Mouse (Mus musculus) small intestine, adult 2 months (tissue): ENCODE measurements around the gene Parp12. TPM values are rescaled to one million over a fixed set of nuclear protein-coding genes. Genes with fewer than 3 reads are reported as not detected.

Experiments
- H3K27ac ChIP-seq: fragments of 200-500 bp; 2 replicates; pipeline ENCODE4 v1.5.1; 2012; ENCODE audit warnings: low read depth, low read length, control low read depth, inconsistent platforms; ENCODE audit not compliant: insufficient read depth
- H3K27me3 ChIP-seq: fragments of 200-500 bp; 2 replicates; pipeline ENCODE4 v1.6.1; 2012; ENCODE audit warnings: mild to moderate bottlenecking, moderate library complexity, low read length, inconsistent platforms; ENCODE audit not compliant: control insufficient read depth, insufficient read depth
- H3K36me3 ChIP-seq: fragments of 200-500 bp; 2 replicates; pipeline ENCODE4 v1.6.1; 2012; ENCODE audit warnings: mild to moderate bottlenecking, low read length, control low read depth, inconsistent platforms; ENCODE audit not compliant: control insufficient read depth, insufficient read depth
- H3K4me1 ChIP-seq: fragments of 200-500 bp; 2 replicates; pipeline ENCODE4 v1.6.1; 2012; ENCODE audit warnings: low read length, inconsistent platforms, mixed read lengths; ENCODE audit not compliant: control insufficient read depth, insufficient read depth, insufficient read length
- H3K4me3 ChIP-seq: fragments of 200-500 bp; 2 replicates; pipeline ENCODE4 v1.5.1; 2012; ENCODE audit warnings: low read depth, mild to moderate bottlenecking, control low read depth, inconsistent platforms, low read length, moderate library complexity
- CTCF ChIP-seq: fragments of 200-500 bp; IDR thresholded peaks from 2 replicates; pipeline ENCODE4 v1.5.1; 2012; ENCODE audit warnings: low read depth, mild to moderate bottlenecking, control low read depth, inconsistent platforms, low read length, moderate library complexity, mixed read lengths; ENCODE audit not compliant: insufficient replicate concordance, insufficient read length; ENCODE audit errors: extremely low read depth
- POLR2A ChIP-seq: fragments of 200-500 bp; IDR thresholded peaks from 2 replicates; pipeline ENCODE4 v1.6.1; 2012; ENCODE audit warnings: low read depth, mild to moderate bottlenecking, control low read depth, inconsistent platforms, low read length, moderate library complexity
- WGBS: fragments of 180-500 bp; shearing (Covaris S2); methylation state at CpG from one replicate; pipeline ENCODE4 v1.1.7; 2018; 5-methylcytosine and 5-hydroxymethylcytosine counted together
- polyA plus RNA-seq: library from polyadenylated mRNA; depleted of rRNA; stranded (reverse); fragments of >200 nt; gene quantifications from 2 replicates; pipeline ENCODE4 v1.2.3, GENCODE M21; 2012

Gene Parp12
- polyA plus RNA-seq, 1 experiment: 103 TPM

DNA sequence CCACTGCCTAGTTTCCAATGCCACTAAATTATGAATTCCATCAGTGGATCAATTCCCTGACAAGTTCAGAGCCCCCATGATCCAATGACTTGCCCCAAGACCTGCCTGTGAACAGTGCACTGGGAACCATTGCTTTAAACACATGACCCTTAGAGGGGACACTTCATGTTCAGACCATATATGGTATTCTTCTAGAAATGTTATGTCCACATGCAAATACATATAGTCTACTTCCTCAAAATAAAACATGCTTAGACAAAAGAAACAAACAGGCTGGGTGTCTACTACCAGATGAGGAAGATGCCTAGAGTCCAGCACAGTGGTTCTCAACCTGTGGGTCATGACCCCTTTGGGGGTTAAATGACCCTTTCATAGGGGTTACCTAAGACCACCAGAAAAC is 41.7 kb downstream of the Parp12 start:
- H3K4me1 ChIP-seq: no peaks in the 10 kb centered on the region
- H3K27ac ChIP-seq: no peak overlapping the region
- H3K4me3 ChIP-seq: no peak overlapping the region
- H3K27me3 ChIP-seq: no peaks in the 10 kb centered on the region
- TF ChIP-seq POLR2A (no peak), CTCF (no peak)
- no peaks in the 10 kb centered on the region; the same call in 1 of the 2 replicates for H3K36me3 ChIP-seq

DNA sequence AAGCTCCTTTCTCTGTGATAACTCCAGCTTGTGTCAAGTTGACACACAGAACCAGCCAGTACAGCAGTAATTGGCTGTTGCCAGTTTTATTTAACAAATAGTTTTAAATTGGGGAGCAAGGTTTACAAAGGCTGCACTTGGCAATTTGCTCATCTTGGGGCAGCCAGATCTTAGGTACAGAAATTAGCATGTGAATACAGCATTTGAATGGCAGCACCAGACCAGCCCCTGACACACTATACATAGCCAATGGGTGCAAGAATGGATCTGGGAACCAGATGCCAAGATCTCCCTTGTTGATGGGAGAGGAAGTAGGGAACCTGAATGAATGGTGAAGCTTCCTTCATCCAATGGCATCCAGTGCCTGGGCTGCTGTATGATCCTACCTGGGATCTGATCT is 44.0 kb downstream of the Parp12 start:
- H3K27me3 ChIP-seq: no peaks in the 10 kb centered on the region
- no peaks in the 10 kb centered on the region for H3K4me1 ChIP-seq
- H3K4me3 ChIP-seq: no peak overlapping the region
- H3K36me3 ChIP-seq: no peaks in the 10 kb centered on the region
- H3K27ac ChIP-seq: no peak overlapping the region
- no peak for TF ChIP-seq POLR2A
- no peak for TF ChIP-seq CTCF

DNA sequence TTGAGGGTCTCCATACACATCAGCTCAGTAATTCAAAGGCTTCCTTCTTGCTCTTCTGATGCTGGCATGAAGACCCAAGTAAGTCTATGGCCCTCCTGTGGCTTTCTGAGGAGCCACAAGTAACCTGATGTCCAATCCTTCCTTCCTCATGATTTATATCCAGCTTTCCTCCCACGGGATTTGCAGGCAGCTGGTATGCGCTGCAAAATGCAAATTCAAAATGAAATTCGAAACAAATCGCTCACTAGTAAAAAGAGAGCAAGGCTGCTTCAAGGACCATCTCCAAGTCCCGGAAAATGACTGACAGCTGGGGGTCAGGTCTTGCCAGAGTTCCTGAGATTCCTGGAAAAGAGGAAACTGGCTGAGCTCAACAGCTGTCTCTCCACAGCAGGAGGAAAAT is 45.5 kb downstream of the Parp12 start:
- H3K4me3 ChIP-seq: no peak overlapping the region
- 63% methylated on average over 5 of the region's 5 CpGs for WGBS
- no peaks in the 10 kb centered on the region for H3K36me3 ChIP-seq
- TF ChIP-seq CTCF (no peak), POLR2A (no peak)
- H3K27ac ChIP-seq: no peak overlapping the region
- no peaks in the 10 kb centered on the region for H3K27me3 ChIP-seq
- no peaks in the 10 kb centered on the region for H3K4me1 ChIP-seq

DNA sequence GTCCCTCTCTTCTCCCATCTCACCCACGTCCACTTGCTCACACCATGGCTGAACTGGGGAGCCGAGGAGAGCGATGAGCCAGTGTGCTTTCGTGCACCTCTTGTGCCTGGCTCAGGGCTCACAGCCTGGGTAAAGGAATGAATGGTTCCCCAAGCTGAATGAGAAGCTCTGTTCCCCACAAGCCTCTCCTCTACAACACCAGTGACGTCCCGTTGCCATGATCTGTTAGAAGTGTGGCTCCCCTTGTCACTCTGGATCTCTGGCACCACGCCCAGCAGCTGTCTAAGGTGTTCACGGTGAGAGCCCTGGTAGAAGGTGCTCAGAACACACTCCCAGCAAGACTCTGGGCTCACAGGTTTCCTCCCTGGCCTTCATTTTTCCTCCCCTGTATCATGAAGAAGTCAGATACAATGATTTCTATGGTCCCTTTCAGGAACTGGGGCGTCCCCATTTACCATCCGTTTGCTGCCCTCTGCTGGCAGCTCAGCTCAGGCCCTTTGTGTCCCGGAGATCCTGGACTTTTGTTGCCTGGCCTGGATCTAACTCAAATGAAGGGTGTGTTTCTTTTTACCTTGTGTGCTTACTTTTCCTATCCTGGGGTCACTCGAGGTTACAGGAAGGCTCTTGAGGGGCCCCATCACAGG is 51.1 kb downstream of the Parp12 start:
- Histone ChIP-seq H3K27ac (no peak overlapping the region), H3K27me3 (no peaks in the 10 kb centered on the region), H3K4me1 (no peaks in the 10 kb centered on the region), H3K36me3 (no peaks in the 10 kb centered on the region), H3K4me3 (no peak overlapping the region)
- 39% methylated on average over 12 of the region's 12 CpGs for WGBS
- TF ChIP-seq POLR2A (no peak), CTCF (peak; percentile 93)

DNA sequence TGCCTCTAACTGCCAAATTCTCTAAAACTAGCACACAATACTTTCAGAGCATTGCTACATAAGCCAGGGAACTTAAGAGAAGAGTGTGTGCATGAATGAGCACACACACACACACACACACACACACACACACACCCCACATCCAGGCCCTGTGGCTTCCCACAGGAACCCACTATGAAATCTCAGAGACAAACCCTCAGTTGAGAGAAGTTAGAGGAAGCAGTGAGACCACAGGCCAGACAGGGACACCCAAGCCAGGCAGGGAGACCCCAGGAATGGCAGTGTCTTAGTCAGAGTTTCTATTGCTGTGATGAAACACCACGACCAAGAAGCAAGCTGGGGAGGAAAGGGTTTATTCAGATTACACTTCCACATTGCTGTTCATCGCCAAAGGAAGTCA is 54.6 kb downstream of the Parp12 start:
- H3K4me1 ChIP-seq: no peaks in the 10 kb centered on the region; the same call in 1 of the 2 replicates
- no peak overlapping the region for H3K4me3 ChIP-seq
- no peaks in the 10 kb centered on the region for H3K36me3 ChIP-seq
- no peak overlapping the region for H3K27ac ChIP-seq
- TF ChIP-seq POLR2A (no peak), CTCF (no peak)
- no peaks in the 10 kb centered on the region for H3K27me3 ChIP-seq
- 71% methylated on average over 2 of the region's 2 CpGs for WGBS

DNA sequence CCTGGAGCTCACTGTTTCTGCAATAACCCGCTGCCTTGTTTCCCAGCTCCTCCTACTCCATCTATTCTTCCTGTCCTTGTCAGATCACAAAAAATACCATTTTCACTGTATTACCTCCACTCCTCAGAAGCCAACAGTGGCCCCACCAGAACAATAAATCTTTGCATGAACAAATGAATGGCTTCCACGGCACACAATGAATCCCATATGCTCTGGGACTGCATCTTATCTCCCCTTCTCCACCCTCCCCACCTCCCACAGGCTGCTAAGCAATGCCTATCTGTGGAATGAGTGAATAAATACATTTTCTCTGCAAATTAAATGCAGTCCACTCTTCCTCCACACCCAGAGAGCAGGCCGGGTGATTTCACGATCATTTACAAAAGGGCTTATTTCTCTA is 57.0 kb downstream of the Parp12 start:
- H3K27me3 ChIP-seq: no peaks in the 10 kb centered on the region
- no peak for TF ChIP-seq CTCF
- TF ChIP-seq POLR2A: no peak
- no peaks in the 10 kb centered on the region for H3K36me3 ChIP-seq
- WGBS: 90% methylated on average over 4 of the region's 4 CpGs
- no peak overlapping the region for H3K4me3 ChIP-seq
- no peak overlapping the region for H3K27ac ChIP-seq
- no peaks in the 10 kb centered on the region; the same call in 1 of the 2 replicates for H3K4me1 ChIP-seq

DNA sequence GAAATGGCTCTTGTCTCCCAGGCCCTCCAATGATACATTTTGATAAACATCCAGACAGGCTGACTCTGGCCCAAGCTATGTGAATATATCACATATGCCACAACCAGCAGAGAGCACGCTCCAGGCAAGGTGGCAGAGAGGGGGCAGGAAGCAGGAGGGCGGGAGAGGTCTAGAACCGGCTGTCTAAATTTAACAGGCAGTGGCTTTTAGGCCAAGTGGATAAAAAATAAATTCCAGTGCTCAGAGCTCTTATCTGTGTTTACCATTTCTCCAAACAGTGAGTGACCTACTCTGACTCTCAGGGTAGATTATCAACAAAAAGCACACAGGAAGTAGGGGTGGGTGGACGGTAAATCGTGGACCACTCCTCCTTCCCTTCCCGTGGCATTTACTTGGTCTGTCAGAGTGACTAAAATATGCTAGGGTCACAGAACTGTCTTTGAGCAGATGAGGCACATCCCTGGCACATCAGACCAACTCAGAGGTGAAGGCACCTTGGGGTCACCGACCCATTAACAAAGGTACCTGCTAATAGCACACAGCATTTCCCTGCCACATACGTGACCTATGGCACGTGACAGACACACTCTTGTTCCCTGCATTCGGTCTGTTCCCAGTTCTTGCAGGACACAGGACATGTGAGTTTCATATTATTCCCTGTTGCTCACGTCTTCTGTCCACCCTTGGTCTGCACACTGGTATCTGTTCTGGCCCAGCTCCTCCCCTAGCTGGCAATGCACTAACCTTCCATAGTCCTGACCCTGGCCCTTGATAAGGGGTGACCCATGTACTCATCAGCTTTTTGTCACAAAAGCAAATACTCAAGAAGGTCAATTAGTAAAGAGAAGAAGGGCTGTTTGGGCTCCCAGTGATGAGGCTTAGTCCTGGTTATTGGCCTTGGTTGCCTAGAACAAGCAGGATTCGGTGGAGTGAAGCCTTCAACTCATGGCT is 58.3 kb downstream of the Parp12 start:
- TF ChIP-seq CTCF (no peak), POLR2A (no peak)
- WGBS: 60% methylated on average over 12 of the region's 12 CpGs
- Histone ChIP-seq H3K36me3 (no peaks in the 10 kb centered on the region), H3K27ac (no peak overlapping the region), H3K27me3 (no peaks in the 10 kb centered on the region), H3K4me3 (no peak overlapping the region), H3K4me1 (peaks cover 3% of the 10 kb centered on the region)
